Mouse (Mus musculus): ENCODE data around the gene Ackr1.
"Not testable (repeated sequence)": the region's sequence is repeated elsewhere in the genome, so short reads cannot be mapped to it uniquely, and the experiment has no call there.

The Ackr1 gene

GRCm38 (mm10) chr1:173348527-173348926, 15.0 kb upstream of the Ackr1 start:
- no peak for DNase-seq

GRCm38 (mm10) chr1:173345112-173345511, 11.6 kb upstream of the Ackr1 start:
- DNase-seq = no peak

- no peak for DNase-seq
These were observed 10.4 kb upstream of the Ackr1 start for GRCm38 (mm10) chr1:173343934-173344333.

- no peak for DNase-seq
These were observed 8.9 kb upstream of the Ackr1 start for GRCm38 (mm10) chr1:173342425-173342824.

GRCm38 (mm10) chr1:173339543-173339942, 6.0 kb upstream of the Ackr1 start:
- DNase-seq = no peak

GRCm38 (mm10) chr1:173337008-173337407, 3.5 kb upstream of the Ackr1 start:
- no peak for DNase-seq

GRCm38 (mm10) chr1:173335903-173336302, 2.4 kb upstream of the Ackr1 start:
- no peak for DNase-seq

GRCm38 (mm10) chr1:173332418-173332817, 1.1 kb downstream of the Ackr1 start:
- no peak for DNase-seq

- no peak for DNase-seq
These were observed 3.8 kb downstream of the Ackr1 start for GRCm38 (mm10) chr1:173329743-173330142.

GRCm38 (mm10) chr1:173329185-173329584, 4.4 kb downstream of the Ackr1 start:
- DNase-seq = no peak

GRCm38 (mm10) chr1:173328446-173328845, 5.1 kb downstream of the Ackr1 start:
- DNase-seq = no peak

- DNase-seq = no peak
These were observed 7.0 kb downstream of the Ackr1 start for GRCm38 (mm10) chr1:173326552-173326951.

- no peak for DNase-seq
These were observed 8.2 kb downstream of the Ackr1 start for GRCm38 (mm10) chr1:173325395-173325794.

GRCm38 (mm10) chr1:173324961-173325360, 8.6 kb downstream of the Ackr1 start:
- no peak for DNase-seq

GRCm38 (mm10) chr1:173323839-173324585, 9.5 kb downstream of the Ackr1 start:
- no peak for DNase-seq

GRCm38 (mm10) chr1:173322249-173322627, 11.3 kb downstream of the Ackr1 start:
- DNase-seq = no peak

- DNase-seq = no peak
These were observed 11.8 kb downstream of the Ackr1 start for GRCm38 (mm10) chr1:173321593-173322248.

- DNase-seq = no peak
These were observed 15.5 kb downstream of the Ackr1 start for GRCm38 (mm10) chr1:173317925-173318477.

GRCm38 (mm10) chr1:173315725-173316124, 17.8 kb downstream of the Ackr1 start:
- no peak for DNase-seq

- not testable (repeated sequence) for DNase-seq
These were observed 20.0 kb downstream of the Ackr1 start for GRCm38 (mm10) chr1:173313535-173314050.

GRCm38 (mm10) chr1:173302795-173303194, 30.8 kb downstream of the Ackr1 start:
- DNase-seq = not testable (repeated sequence)

Measured in layer of hippocampus, adult 9-11 months (tissue).